Mouse (Mus musculus) cerebellum, postnatal 14 days (tissue): Measurements from ENCODE around the gene Gsdma.
A peak's percentile ranks its signal among the peaks of the same experiment; 100 is the strongest.
"Not testable (repeated sequence)": the region's sequence is repeated elsewhere in the genome, so short reads cannot be mapped to it uniquely, and the experiment has no call there.

Experiments
- DNase-seq, 2 experiments: peaks; one replicate each; pipeline ENCODE4 v3.0.0; 2021; ENCODE audit warnings: mixed read lengths in 2 of 2

Gene Gsdma

GRCm38 (mm10) chr11:98664091-98664490 is at the start of gene Gsdma:
Gene Gsdma, plus strand, starts transcription at chr11:98664351.
- no peak for DNase-seq

- no peak for DNase-seq
Measured at GRCm38 (mm10) chr11:98620791-98621190, 43.4 kb upstream of the Gsdma start.

- not testable (repeated sequence) for DNase-seq
Measured at GRCm38 (mm10) chr11:98623981-98624380, 40.2 kb upstream of the Gsdma start.

GRCm38 (mm10) chr11:98624381-98624780 is 39.8 kb upstream of the Gsdma start:
- not testable (repeated sequence) for DNase-seq

- DNase-seq: no peak
Measured at GRCm38 (mm10) chr11:98625611-98626410, 38.3 kb upstream of the Gsdma start, which contains the start of the genes Gm12355 and Gsdma3. Gene Gm12355, minus strand, starts transcription at chr11:98625661. Gene Gsdma3, plus strand, starts transcription at chr11:98626360.

- DNase-seq: no peak
Measured at GRCm38 (mm10) chr11:98628706-98629105, 35.4 kb upstream of the Gsdma start.

GRCm38 (mm10) chr11:98630646-98631045 is 33.5 kb upstream of the Gsdma start:
- DNase-seq: no peak

GRCm38 (mm10) chr11:98635312-98635970 is 28.7 kb upstream of the Gsdma start:
- peak; percentile 15 to 43 for DNase-seq

- no peak for DNase-seq
Measured at GRCm38 (mm10) chr11:98637501-98637900, 26.6 kb upstream of the Gsdma start.

- no peak for DNase-seq
Measured at GRCm38 (mm10) chr11:98640091-98640490, 24.1 kb upstream of the Gsdma start.

- DNase-seq: no peak
Measured at GRCm38 (mm10) chr11:98644757-98645156, 19.4 kb upstream of the Gsdma start.

- DNase-seq: no peak
Measured at GRCm38 (mm10) chr11:98645946-98646345, 18.2 kb upstream of the Gsdma start.

GRCm38 (mm10) chr11:98646459-98646858 is 17.7 kb upstream of the Gsdma start, which contains the start of gene Gsdma2:
Gene Gsdma2, plus strand, starts transcription at chr11:98646759.
- no peak for DNase-seq

GRCm38 (mm10) chr11:98655076-98655475 is 9.1 kb upstream of the Gsdma start:
- peak; percentile 58 to 76 for DNase-seq

GRCm38 (mm10) chr11:98660517-98660916 is 3.6 kb upstream of the Gsdma start:
- DNase-seq: peak; percentile 56

GRCm38 (mm10) chr11:98668984-98669383 is 4.8 kb downstream of the Gsdma start:
- no peak for DNase-seq

GRCm38 (mm10) chr11:98671284-98671815 is 7.2 kb downstream of the Gsdma start:
- no peak for DNase-seq

- no peak for DNase-seq
Measured at GRCm38 (mm10) chr11:98671857-98672256, 7.7 kb downstream of the Gsdma start.

GRCm38 (mm10) chr11:98672482-98672881 is 8.3 kb downstream of the Gsdma start:
- DNase-seq: no peak

- peak; percentile 64 to 75 for DNase-seq
Measured at GRCm38 (mm10) chr11:98673136-98673535, 9.0 kb downstream of the Gsdma start.

- no peak for DNase-seq
Measured at GRCm38 (mm10) chr11:98675829-98676363, 11.7 kb downstream of the Gsdma start.

GRCm38 (mm10) chr11:98680023-98680422 is 15.9 kb downstream of the Gsdma start:
- no peak for DNase-seq

- not testable (repeated sequence) for DNase-seq
Measured at GRCm38 (mm10) chr11:98680595-98680994, 16.4 kb downstream of the Gsdma start.
